Mouse (Mus musculus): ENCODE measurements around the gene Srrm1.

- TF ChIP-seq EP300 (IDR thresholded peaks at IDR 0.05; ENCODE audit: insufficient read depth, low read depth, low read length) (no peak), CTCF (IDR thresholded peaks at IDR 0.05; ENCODE audit: low read depth, low read length) (no peak)
Measured at GRCm38 (mm10) chr4:135336023-135336357, 17.1 kb downstream of the Srrm1 start.
